Mouse (Mus musculus): ENCODE measurements around the gene Tyw3. TPM values are rescaled to one million over a fixed set of nuclear protein-coding genes. Genes with fewer than 3 reads are reported as not detected.

Tyw3 gene
- polyA plus RNA-seq, 1 experiment from 2014 or later, result 14.1 TPM

- H3K27ac ChIP-seq, result no peak overlapping the region
Measured at GRCm38 (mm10) chr3:154551035-154551411, 45.9 kb downstream of the Tyw3 start.

GRCm38 (mm10) chr3:154550326-154551034 is 46.4 kb downstream of the Tyw3 start:
- ATAC-seq, result peak; percentile 69
- H3K4me3 ChIP-seq, result no peak overlapping the region
- H3K4me1 ChIP-seq, result peaks cover 48% of the 10 kb centered on the region
- H3K4me2 ChIP-seq, result peak overlapping the region; percentile 20; the same call in 1 of the 2 replicates
- H3K27ac ChIP-seq, result no peak overlapping the region
- H3K27me3 ChIP-seq, result peaks cover 5% of the 10 kb centered on the region; the same call in 1 of the 2 replicates
- H3K9ac ChIP-seq, result no peak overlapping the region
- no peaks in the 10 kb centered on the region for H3K36me3 ChIP-seq (ENCODE audit: poor library complexity, severe bottlenecking)
- no peaks in the 10 kb centered on the region for H3K9me3 ChIP-seq (replicated peaks)
- 21% methylated on average over 17 of the region's 17 CpGs for WGBS

More at GRCm38 (mm10) chr3:154551035-154551411, 45.9 kb downstream of the Tyw3 start:
- ATAC-seq, result peak; percentile 70
- H3K4me2 ChIP-seq, result peak overlapping the region; percentile 20; the same call in 1 of the 2 replicates
- WGBS, result 11% methylated on average over 5 of the region's 5 CpGs
- no peaks in the 10 kb centered on the region for H3K9me3 ChIP-seq (replicated peaks)
- H3K9ac ChIP-seq, result no peak overlapping the region
- H3K27me3 ChIP-seq, result peaks cover 5% of the 10 kb centered on the region; the same call in 1 of the 2 replicates
- H3K36me3 ChIP-seq (ENCODE audit: poor library complexity, severe bottlenecking), result no peaks in the 10 kb centered on the region
- H3K4me3 ChIP-seq, result no peak overlapping the region
- H3K4me1 ChIP-seq, result peaks cover 48% of the 10 kb centered on the region

GRCm38 (mm10) chr3:154548868-154549301 is 48.0 kb downstream of the Tyw3 start:
- no peak for ATAC-seq
- Histone ChIP-seq H3K27me3 (peaks cover 5% of the 10 kb centered on the region; the same call in 1 of the 2 replicates), H3K4me3 (no peak overlapping the region), H3K9ac (no peak overlapping the region), H3K4me1 (peaks cover 48% of the 10 kb centered on the region), H3K36me3 (ENCODE audit: poor library complexity, severe bottlenecking) (no peaks in the 10 kb centered on the region), H3K27ac (no peak overlapping the region), H3K4me2 (no peak overlapping the region), H3K9me3 (replicated peaks) (no peaks in the 10 kb centered on the region)
- WGBS, result 21% methylated on average over 8 of the region's 8 CpGs

GRCm38 (mm10) chr3:154547549-154548426 is 49.1 kb downstream of the Tyw3 start:
- H3K9ac ChIP-seq, result no peak overlapping the region
- peak overlapping the region; percentile 46 for H3K4me2 ChIP-seq
- 2% methylated on average over 20 of the region's 20 CpGs for WGBS
- ATAC-seq, result peak; percentile 56
- H3K9me3 ChIP-seq (replicated peaks), result no peaks in the 10 kb centered on the region
- no peaks in the 10 kb centered on the region for H3K36me3 ChIP-seq (ENCODE audit: poor library complexity, severe bottlenecking)
- H3K27ac ChIP-seq, result no peak overlapping the region
- peaks cover 48% of the 10 kb centered on the region for H3K4me1 ChIP-seq
- peaks cover 5% of the 10 kb centered on the region; the same call in 1 of the 2 replicates for H3K27me3 ChIP-seq
- H3K4me3 ChIP-seq, result peak overlapping the region; percentile 13; the same call in 1 of the 2 replicates

GRCm38 (mm10) chr3:154546234-154546633 is 50.7 kb downstream of the Tyw3 start:
- Histone ChIP-seq H3K4me2 (no peak overlapping the region), H3K4me1 (peaks cover 42% of the 10 kb centered on the region), H3K27ac (no peak overlapping the region), H3K27me3 (peaks cover 5% of the 10 kb centered on the region; the same call in 1 of the 2 replicates), H3K9ac (no peak overlapping the region), H3K9me3 (replicated peaks) (no peaks in the 10 kb centered on the region), H3K4me3 (no peak overlapping the region), H3K36me3 (ENCODE audit: poor library complexity, severe bottlenecking) (no peaks in the 10 kb centered on the region)
- WGBS, result 75% methylated on average over 4 of the region's 4 CpGs
- no peak for ATAC-seq

- ATAC-seq, result no peak
- H3K36me3 ChIP-seq (ENCODE audit: poor library complexity, severe bottlenecking), result no peaks in the 10 kb centered on the region
- no peaks in the 10 kb centered on the region for H3K4me1 ChIP-seq
- H3K4me2 ChIP-seq, result no peak overlapping the region
- 75% methylated on average over 10 of the region's 10 CpGs for WGBS
- no peaks in the 10 kb centered on the region for H3K9me3 ChIP-seq (replicated peaks)
- no peak overlapping the region for H3K27ac ChIP-seq
- H3K27me3 ChIP-seq, result no peaks in the 10 kb centered on the region
- H3K4me3 ChIP-seq, result no peak overlapping the region
- H3K9ac ChIP-seq, result no peak overlapping the region
Measured at GRCm38 (mm10) chr3:154540086-154540911, 56.6 kb downstream of the Tyw3 start.

GRCm38 (mm10) chr3:154536134-154536533 is 60.8 kb downstream of the Tyw3 start:
- no peak overlapping the region for H3K4me3 ChIP-seq
- H3K4me2 ChIP-seq, result no peak overlapping the region
- ATAC-seq, result no peak
- no peak overlapping the region for H3K9ac ChIP-seq
- H3K9me3 ChIP-seq (replicated peaks), result no peaks in the 10 kb centered on the region
- no peak overlapping the region for H3K27ac ChIP-seq
- no peaks in the 10 kb centered on the region for H3K27me3 ChIP-seq
- H3K36me3 ChIP-seq (ENCODE audit: poor library complexity, severe bottlenecking), result no peaks in the 10 kb centered on the region
- H3K4me1 ChIP-seq, result no peaks in the 10 kb centered on the region
- WGBS, result 85% methylated on average over 5 of the region's 5 CpGs

GRCm38 (mm10) chr3:154533246-154533645 is 63.7 kb downstream of the Tyw3 start:
- Histone ChIP-seq H3K9me3 (replicated peaks) (no peaks in the 10 kb centered on the region), H3K4me3 (no peak overlapping the region), H3K27me3 (no peaks in the 10 kb centered on the region), H3K4me1 (no peaks in the 10 kb centered on the region), H3K27ac (no peak overlapping the region), H3K36me3 (ENCODE audit: poor library complexity, severe bottlenecking) (no peaks in the 10 kb centered on the region), H3K9ac (no peak overlapping the region), H3K4me2 (no peak overlapping the region)
- ATAC-seq, result no peak
- WGBS, result 87% methylated on average over 5 of the region's 5 CpGs

- no peak overlapping the region for H3K9ac ChIP-seq
- WGBS, result 45% methylated on average over 5 of the region's 5 CpGs
- H3K9me3 ChIP-seq (replicated peaks), result no peaks in the 10 kb centered on the region
- H3K36me3 ChIP-seq (ENCODE audit: poor library complexity, severe bottlenecking), result no peaks in the 10 kb centered on the region
- H3K27me3 ChIP-seq, result no peaks in the 10 kb centered on the region
- no peaks in the 10 kb centered on the region for H3K4me1 ChIP-seq
- no peak overlapping the region for H3K4me2 ChIP-seq
- ATAC-seq, result no peak
- no peak overlapping the region for H3K27ac ChIP-seq
- no peak overlapping the region for H3K4me3 ChIP-seq
Measured at GRCm38 (mm10) chr3:154528973-154529372, 67.9 kb downstream of the Tyw3 start.

- Histone ChIP-seq H3K4me1 (no peaks in the 10 kb centered on the region), H3K4me3 (no peak overlapping the region), H3K9me3 (replicated peaks) (no peaks in the 10 kb centered on the region), H3K27me3 (no peaks in the 10 kb centered on the region), H3K27ac (no peak overlapping the region), H3K9ac (no peak overlapping the region), H3K4me2 (no peak overlapping the region), H3K36me3 (ENCODE audit: poor library complexity, severe bottlenecking) (no peaks in the 10 kb centered on the region)
- WGBS, result 39% methylated on average over 6 of the region's 6 CpGs
- no peak for ATAC-seq
Measured at GRCm38 (mm10) chr3:154526610-154527009, 70.3 kb downstream of the Tyw3 start.
